Mouse (Mus musculus) left cerebral cortex, adult 18-20 months (tissue): Measurements from ENCODE around the gene Gosr2. TPM values are rescaled to one million over a fixed set of nuclear protein-coding genes. Genes with fewer than 3 reads are reported as not detected.

Experiments
- DNase-seq, 2 experiments: peaks; one replicate each; pipeline ENCODE4 v3.0.0; 2021 to 2022; ENCODE audit warnings: low spot score in 2 of 2, mixed read lengths in 1 of 2
- long read RNA-seq, 2 experiments: library from polyadenylated mRNA; stranded (forward); transcript quantifications; one replicate each; pipeline ENCODE4 v2.0.0; 2021
- total RNA-seq, 2 experiments: library from RNA; stranded (reverse); gene quantifications; 2 replicates each; pipeline ENCODE4 v1.2.3; 2021

Gosr2 gene
- 10 to 100 TPM; 70.3 to 80.4 TPM for total RNA-seq
- long read RNA-seq, experiment 1, transcript Gosr2-202 (5 exons, 1,044 nt): minor isoform, 10 of 116 reads
- long read RNA-seq, experiment 1, transcript Gosr2-203 (5 exons, 917 nt): minor isoform, 5 of 116 reads
- long read RNA-seq, experiment 1, transcript Gosr2-201 (6 exons, 3,266 nt): major isoform, 78 of 116 reads
- long read RNA-seq, experiment 1, partial matches to known transcripts: 2 of 116 reads
- long read RNA-seq, experiment 1, other reads (novel, unspliced or antisense): 21 of 116 reads
- long read RNA-seq, experiment 2, transcript Gosr2-202 (5 exons, 1,044 nt): minor isoform, 8 of 85 reads
- long read RNA-seq, experiment 2, transcript Gosr2-201 (6 exons, 3,266 nt): major isoform, 51 of 85 reads
- long read RNA-seq, experiment 2, partial matches to known transcripts: 1 of 85 reads
- long read RNA-seq, experiment 2, other reads (novel, unspliced or antisense): 21 of 85 reads

- peak; percentile 80 to 91 for DNase-seq
Measured at GRCm38 (mm10) chr11:103697565-103698176, at the start of gene Gosr2. Gosr2 (minus strand) TSS chr11:103697898.

- no peak for DNase-seq
Measured at GRCm38 (mm10) chr11:103735046-103735781, 37.5 kb upstream of the Gosr2 start.

- DNase-seq: no peak
Measured at GRCm38 (mm10) chr11:103734411-103735045, 36.8 kb upstream of the Gosr2 start.

GRCm38 (mm10) chr11:103733961-103734360 is 36.3 kb upstream of the Gosr2 start:
- DNase-seq: no peak

GRCm38 (mm10) chr11:103733069-103733468 is 35.4 kb upstream of the Gosr2 start:
- DNase-seq: peak; percentile 54 to 58

- no peak for DNase-seq
Measured at GRCm38 (mm10) chr11:103732306-103732705, 34.6 kb upstream of the Gosr2 start.

GRCm38 (mm10) chr11:103731594-103731993 is 33.9 kb upstream of the Gosr2 start:
- DNase-seq: no peak

GRCm38 (mm10) chr11:103729282-103729985 is 31.7 kb upstream of the Gosr2 start:
- DNase-seq: no peak

GRCm38 (mm10) chr11:103724331-103724771 is 26.7 kb upstream of the Gosr2 start:
- DNase-seq: peak; percentile 50 to 64

GRCm38 (mm10) chr11:103722040-103722481 is 24.4 kb upstream of the Gosr2 start:
- DNase-seq: no peak

- no peak for DNase-seq
Measured at GRCm38 (mm10) chr11:103721468-103722039, 23.9 kb upstream of the Gosr2 start.

- no peak for DNase-seq
Measured at GRCm38 (mm10) chr11:103719436-103719835, 21.7 kb upstream of the Gosr2 start.

GRCm38 (mm10) chr11:103716971-103717370 is 19.3 kb upstream of the Gosr2 start:
- no peak for DNase-seq

GRCm38 (mm10) chr11:103714074-103714473 is 16.4 kb upstream of the Gosr2 start:
- DNase-seq: no peak

GRCm38 (mm10) chr11:103711851-103712587 is 14.3 kb upstream of the Gosr2 start:
- no peak for DNase-seq

- no peak for DNase-seq
Measured at GRCm38 (mm10) chr11:103709982-103710381, 12.3 kb upstream of the Gosr2 start.

GRCm38 (mm10) chr11:103707005-103707404 is 9.3 kb upstream of the Gosr2 start:
- DNase-seq: no peak

- DNase-seq: no peak
Measured at GRCm38 (mm10) chr11:103698226-103698625, 528 bp upstream of the Gosr2 start.

GRCm38 (mm10) chr11:103696851-103697564 is 690 bp downstream of the Gosr2 start:
- DNase-seq: no peak
